Mouse (Mus musculus) stomach, postnatal 0 days (tissue): ENCODE results near the gene Bin2. TPM values are rescaled to one million over a fixed set of nuclear protein-coding genes. Genes with fewer than 3 reads are reported as not detected.
"Not testable (repeated sequence)": the region's sequence is repeated elsewhere in the genome, so short reads cannot be mapped to it uniquely, and the experiment has no call there.

Source experiments
- ATAC-seq: fragments of 200-750 bp; cut with Nextera tagmentation; 2 replicates; pipeline ENCODE4 v1.8.0; 2017; ENCODE audit not compliant: low FRiP score, low TSS enrichment
- DNase-seq: peaks from one replicate; pipeline ENCODE4 v3.0.0-alpha.2; 2016; ENCODE audit warnings: low spot score
- H3K27ac ChIP-seq: fragments of 300-500 bp; sonication (generic); replicated peaks from 2 replicates; pipeline ENCODE4 v1.5.1; 2014; ENCODE audit warnings: mild to moderate bottlenecking, control low read depth
- H3K27me3 ChIP-seq: fragments of 300-500 bp; sonication (generic); 2 replicates; pipeline ENCODE4 v1.6.1; 2014; ENCODE audit warnings: low read length; ENCODE audit not compliant: control insufficient read depth, insufficient read depth
- H3K36me3 ChIP-seq: fragments of 300-500 bp; sonication (generic); 2 replicates; pipeline ENCODE4 v1.6.1; 2014; ENCODE audit warnings: low read length, mixed read lengths; ENCODE audit not compliant: control insufficient read depth, insufficient read depth
- H3K4me1 ChIP-seq: fragments of 300-500 bp; sonication (generic); replicated peaks from 2 replicates; pipeline ENCODE4 v1.6.1; 2014; ENCODE audit warnings: antibody characterized with exemption; ENCODE audit not compliant: control insufficient read depth, insufficient read depth
- H3K4me2 ChIP-seq: fragments of 300-500 bp; sonication (generic); replicated peaks from 2 replicates; pipeline ENCODE4 v1.6.1; 2014; ENCODE audit warnings: low read depth, mild to moderate bottlenecking, control low read depth, moderate library complexity
- H3K4me3 ChIP-seq: fragments of 300-500 bp; sonication (generic); 2 replicates; pipeline ENCODE4 v1.5.1; 2014; ENCODE audit warnings: low read depth, low read length, control low read depth
- H3K9ac ChIP-seq: fragments of 300-500 bp; sonication (generic); 2 replicates; pipeline ENCODE4 v1.6.1; 2014; ENCODE audit warnings: mild to moderate bottlenecking, low read length, control low read depth, mixed read lengths
- H3K9me3 ChIP-seq: fragments of 300-500 bp; sonication (generic); 2 replicates; pipeline ENCODE4 v1.6.1; 2016; ENCODE audit warnings: low read length; ENCODE audit not compliant: control insufficient read depth
- CTCF ChIP-seq: IDR thresholded peaks from 2 replicates; pipeline ENCODE4 v1.5.1; 2016; ENCODE audit warnings: antibody characterized with exemption, low read depth, mild to moderate bottlenecking, moderate library complexity
- EP300 ChIP-seq: optimal IDR thresholded peaks from 2 replicates; pipeline ENCODE3; 2016; ENCODE audit warnings: antibody characterized with exemption
- WGBS: fragments of 180-500 bp; shearing (Covaris S2); extraction: QIAGEN DNeasy Blood & Tissue Kit; methylation state at CpG from one replicate; pipeline ENCODE4 v1.1.7; 2014; 5-methylcytosine and 5-hydroxymethylcytosine counted together
- polyA plus RNA-seq: library from polyadenylated mRNA; unstranded; fragments of >200 nt; fragmentation: Nextera tagmentation; extraction: Ambion mirVana; gene quantifications from 2 replicates; pipeline ENCODE4 v1.2.1, GENCODE M21; 2015

The Bin2 gene
- polyA plus RNA-seq, 1 experiment from 2014 or later, result 1.3 TPM

DNA sequence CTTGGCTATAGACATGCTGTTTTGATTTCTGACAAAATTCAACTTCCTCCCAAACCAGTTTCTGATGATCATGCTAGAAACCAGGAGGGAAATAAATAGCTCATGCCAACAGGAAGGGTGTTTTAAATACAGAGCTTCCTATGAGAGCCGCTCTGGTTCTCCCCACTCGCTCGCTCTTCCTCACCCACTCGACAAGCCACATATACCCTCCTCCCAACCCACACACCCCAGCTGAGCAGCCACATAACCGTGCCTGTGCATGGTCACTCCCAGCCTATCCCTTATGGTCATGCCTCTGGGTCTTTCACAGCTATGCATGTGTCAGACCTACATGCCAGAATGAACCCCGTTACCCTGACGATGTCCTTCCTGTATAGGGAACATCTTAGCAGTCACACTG lies 47.2 kb downstream of the Bin2 start:
- no peaks in the 10 kb centered on the region for H3K27me3 ChIP-seq
- no peak overlapping the region for H3K9ac ChIP-seq
- no peak for TF ChIP-seq EP300
- TF ChIP-seq CTCF, result no peak
- H3K27ac ChIP-seq, result no peak overlapping the region
- H3K36me3 ChIP-seq, result peaks cover 23% of the 10 kb centered on the region; the same call in 1 of the 2 replicates
- no peak overlapping the region for H3K4me2 ChIP-seq
- ATAC-seq (no peak; the same call in 1 of the 2 replicates), DNase-seq (no peak)
- H3K9me3 ChIP-seq, result no peaks in the 10 kb centered on the region
- WGBS, result 83% methylated on average over 7 of the region's 7 CpGs
- no peaks in the 10 kb centered on the region for H3K4me1 ChIP-seq
- no peak overlapping the region for H3K4me3 ChIP-seq

- 57% methylated on average over 9 of the region's 9 CpGs for WGBS
Measured at GRCm38 (mm10) chr15:100621671-100622070, 47.7 kb downstream of the Bin2 start.

DNA sequence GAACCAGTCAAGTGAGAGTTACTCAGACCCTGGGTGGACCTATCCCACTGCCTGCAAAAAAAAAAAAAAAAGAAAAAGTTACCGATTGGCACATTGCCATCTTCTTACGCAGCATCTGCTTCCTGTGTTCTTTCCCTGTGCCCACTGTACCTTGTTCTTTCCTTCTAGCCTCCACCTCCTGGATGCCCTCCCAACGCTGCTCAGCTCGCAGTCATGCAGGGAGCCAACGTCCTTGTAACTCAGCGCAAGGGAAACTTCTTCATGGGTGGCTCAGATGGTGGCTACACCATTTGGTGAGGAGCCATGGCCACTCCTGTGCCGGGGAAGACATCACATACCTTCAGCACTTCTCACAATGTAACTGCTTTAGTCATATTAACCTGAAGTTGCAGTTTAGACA lies 50.2 kb downstream of the Bin2 start:
- H3K9ac ChIP-seq, result no peak overlapping the region
- H3K27ac ChIP-seq, result no peak overlapping the region
- peaks cover 23% of the 10 kb centered on the region; the same call in 1 of the 2 replicates for H3K36me3 ChIP-seq
- no peaks in the 10 kb centered on the region for H3K4me1 ChIP-seq
- H3K9me3 ChIP-seq, result no peaks in the 10 kb centered on the region
- no peak for DNase-seq
- TF ChIP-seq CTCF, result no peak
- no peak for TF ChIP-seq EP300
- no peak for ATAC-seq
- no peak overlapping the region for H3K4me2 ChIP-seq
- no peak overlapping the region for H3K4me3 ChIP-seq
- WGBS, result 74% methylated on average over 7 of the region's 7 CpGs
- H3K27me3 ChIP-seq, result no peaks in the 10 kb centered on the region

More at GRCm38 (mm10) chr15:100621671-100622070, 47.7 kb downstream of the Bin2 start:
- not testable (repeated sequence) for H3K9ac ChIP-seq, H3K4me1 ChIP-seq, H3K4me2 ChIP-seq, H3K4me3 ChIP-seq, ATAC-seq, H3K27ac ChIP-seq, H3K9me3 ChIP-seq, H3K27me3 ChIP-seq, DNase-seq
- peaks cover 23% of the 10 kb centered on the region; the same call in 1 of the 2 replicates for H3K36me3 ChIP-seq

- 0% methylated on average over 19 of the region's 19 CpGs for WGBS
- Histone ChIP-seq H3K27ac (peak overlapping the region; percentile 100), H3K4me3 (peak overlapping the region; percentile 98), H3K27me3 (no peaks in the 10 kb centered on the region), H3K9me3 (no peaks in the 10 kb centered on the region), H3K36me3 (peaks cover 21% of the 10 kb centered on the region; the same call in 1 of the 2 replicates), H3K4me1 (no peaks in the 10 kb centered on the region), H3K4me2 (peak overlapping the region; percentile 71), H3K9ac (peak overlapping the region; percentile 99)
- ATAC-seq (peak; percentile 1; the same call in 1 of the 2 replicates), DNase-seq (no peak)
- TF ChIP-seq CTCF (no peak), EP300 (no peak)
Measured at GRCm38 (mm10) chr15:100616221-100616620, 53.1 kb downstream of the Bin2 start.

DNA sequence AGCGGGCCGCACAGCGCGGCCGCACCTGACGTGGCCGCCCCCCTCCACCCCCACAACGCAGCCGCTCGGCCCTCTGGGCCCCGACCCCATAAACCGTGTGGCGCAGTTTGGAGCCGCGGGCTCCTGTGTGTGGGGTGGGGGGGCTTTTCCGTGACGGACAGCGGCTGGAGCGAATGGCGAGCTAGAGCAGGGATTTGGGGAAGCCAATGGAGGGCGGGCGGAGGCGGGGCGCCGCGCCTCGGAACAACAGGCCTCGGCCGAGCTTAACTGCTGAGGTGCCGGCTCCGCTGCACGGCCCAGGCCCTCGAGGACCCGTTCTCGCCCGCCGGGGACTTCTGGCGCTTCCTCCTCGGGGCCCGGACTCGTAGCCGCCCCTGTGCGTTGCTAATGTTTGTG lies 53.5 kb downstream of the Bin2 start:
- H3K9ac ChIP-seq, result peak overlapping the region; percentile 99
- H3K4me1 ChIP-seq, result no peaks in the 10 kb centered on the region
- peak overlapping the region; percentile 98 for H3K4me3 ChIP-seq
- H3K36me3 ChIP-seq, result peaks cover 21% of the 10 kb centered on the region; the same call in 1 of the 2 replicates
- ATAC-seq (peak; percentile 84), DNase-seq (peak; percentile 94)
- no peaks in the 10 kb centered on the region for H3K27me3 ChIP-seq
- peak overlapping the region; percentile 71 for H3K4me2 ChIP-seq
- no peak for TF ChIP-seq EP300
- no peak for TF ChIP-seq CTCF
- WGBS, result under 1% methylated on average over 25 of the region's 43 CpGs
- no peaks in the 10 kb centered on the region for H3K9me3 ChIP-seq
- peak overlapping the region; percentile 100 for H3K27ac ChIP-seq

DNA sequence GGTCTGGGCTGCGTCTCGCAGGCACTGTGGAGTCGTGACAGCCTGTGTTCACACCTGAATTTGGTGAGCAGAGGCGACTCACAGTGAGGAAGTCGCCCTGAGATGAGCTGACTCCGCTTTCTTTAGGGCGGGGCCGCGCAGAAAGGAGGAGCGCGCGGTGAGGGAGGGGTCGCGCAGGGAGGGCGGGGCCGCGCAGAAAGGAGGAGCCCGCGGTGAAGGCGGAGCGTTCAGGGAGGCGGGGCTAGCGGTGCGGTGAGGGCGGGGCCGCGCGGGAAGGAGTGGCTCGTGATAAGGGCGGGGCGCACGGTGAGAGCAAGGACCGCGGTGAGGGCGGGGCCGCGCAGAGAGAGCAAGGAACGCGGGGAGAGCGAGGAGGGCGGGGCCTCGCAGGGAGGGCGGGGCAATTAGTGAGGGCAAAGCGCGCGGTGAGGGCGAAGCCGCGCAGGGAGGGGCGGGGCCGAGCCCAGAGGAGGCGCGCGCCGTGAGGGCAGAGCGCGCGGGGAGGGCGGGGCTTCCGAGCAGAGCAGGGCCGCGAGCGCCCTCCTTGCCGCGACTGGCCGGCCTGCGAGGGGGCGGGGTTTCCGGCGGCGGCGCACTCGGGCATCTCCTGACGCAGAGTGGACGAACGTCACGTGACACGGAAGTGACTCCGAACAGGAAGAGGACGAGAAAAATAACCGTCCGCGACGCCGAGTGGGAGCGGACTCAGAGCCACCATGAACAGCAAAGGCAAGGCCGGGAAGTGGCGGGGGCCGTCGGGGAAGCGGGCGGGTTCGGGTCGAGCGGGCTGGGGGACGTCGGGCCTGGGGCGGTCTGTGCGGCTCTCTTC lies 54.1 kb downstream of the Bin2 start, which contains the start of gene Dazap2:
Dazap2 (plus strand) TSS at position 354 of the 829 bp plus-strand sequence.
- H3K27ac ChIP-seq, result peak within 1 kb of the TSS; percentile 100
- no peaks in the 10 kb centered on the region for H3K4me1 ChIP-seq
- H3K9me3 ChIP-seq, result no peaks in the 10 kb centered on the region
- H3K4me3 ChIP-seq, result peak within 1 kb of the TSS; percentile 98
- DNase-seq (peak; percentile 100), ATAC-seq (peak; percentile 88)
- TF ChIP-seq CTCF (peak; percentile 55), EP300 (no peak)
- H3K9ac ChIP-seq, result peak within 1 kb of the TSS; percentile 99
- peak within 1 kb of the TSS; percentile 73 for H3K4me2 ChIP-seq
- no peaks in the 10 kb centered on the region for H3K27me3 ChIP-seq
- peaks cover 19% of the 10 kb centered on the region; the same call in 1 of the 2 replicates for H3K36me3 ChIP-seq
- WGBS, result under 1% methylated on average over 78 of the region's 99 CpGs
